Mouse (Mus musculus) liver, adult 2 months (tissue): ENCODE measurements around the gene Mgat4a. TPM values are rescaled to one million over a fixed set of nuclear protein-coding genes. Genes with fewer than 3 reads are reported as not detected.

Source experiments
- DNase-seq: peaks from one replicate; pipeline ENCODE4 v3.0.0-alpha.2; 2011; ENCODE audit warnings: low read depth, low spot score; ENCODE audit errors: extremely low read depth
- H3K27ac ChIP-seq: fragments of 200-500 bp; replicated peaks from 2 replicates; pipeline ENCODE4 v1.5.1; 2012; ENCODE audit warnings: low read depth, mild to moderate bottlenecking, control low read depth, inconsistent platforms, low read length; ENCODE audit not compliant: insufficient read depth
- H3K27me3 ChIP-seq: fragments of 200-500 bp; 2 replicates; pipeline ENCODE4 v1.6.1; 2012; ENCODE audit warnings: mild to moderate bottlenecking, moderate library complexity, low read length, inconsistent platforms; ENCODE audit not compliant: control insufficient read depth, insufficient read depth
- H3K36me3 ChIP-seq: fragments of 200-500 bp; 2 replicates; pipeline ENCODE4 v1.6.1; 2012; ENCODE audit warnings: low read length, inconsistent platforms; ENCODE audit not compliant: control insufficient read depth, insufficient read depth
- H3K4me1 ChIP-seq: fragments of 200-500 bp; 2 replicates; pipeline ENCODE4 v1.6.1; 2011; ENCODE audit warnings: low read length; ENCODE audit not compliant: control insufficient read depth, insufficient read depth
- H3K4me3 ChIP-seq: fragments of 200-500 bp; 2 replicates; pipeline ENCODE4 v1.5.1; 2011; ENCODE audit warnings: low read depth, mild to moderate bottlenecking, control low read depth, low read length, moderate library complexity; ENCODE audit not compliant: insufficient read depth
- H3K79me2 ChIP-seq: fragments of 200-500 bp; 2 replicates; pipeline ENCODE4 v1.6.1; 2012; ENCODE audit warnings: inconsistent platforms, mild to moderate bottlenecking, low read length, moderate library complexity; ENCODE audit not compliant: control insufficient read depth, insufficient read depth
- H3K9ac ChIP-seq: fragments of 200-500 bp; 2 replicates; pipeline ENCODE4 v1.6.1; 2012; ENCODE audit warnings: low read depth, mild to moderate bottlenecking, control low read depth, inconsistent platforms, low read length
- CTCF ChIP-seq: fragments of 200-500 bp; IDR thresholded peaks from 2 replicates; pipeline ENCODE4 v1.5.1; 2011; ENCODE audit warnings: low read depth, low read length, control low read depth
- POLR2A ChIP-seq: fragments of 200-500 bp; IDR thresholded peaks from 2 replicates; pipeline ENCODE4 v1.6.1; 2011; ENCODE audit warnings: low read length, control low read depth; ENCODE audit not compliant: insufficient read depth; ENCODE audit errors: extremely low read depth
- WGBS: fragments of 180-500 bp; shearing (Covaris S2); methylation state at CpG from one replicate; pipeline ENCODE4 v1.1.7; 2018; 5-methylcytosine and 5-hydroxymethylcytosine counted together
- polyA plus RNA-seq: library from polyadenylated mRNA; depleted of rRNA; stranded (reverse); fragments of >200 nt; gene quantifications from 2 replicates; pipeline ENCODE4 v1.2.3, GENCODE M21; 2012
- total RNA-seq: library from RNA; depleted of rRNA; stranded (reverse); fragments of >200 nt; gene quantifications from 2 replicates; pipeline ENCODE4 v1.2.3, GENCODE M21; 2014

Mgat4a gene
- total and polyA plus RNA-seq, 2 experiments, result 0.21 to 1.5 TPM

GRCm38 (mm10) chr1:37473251-37473650 lies 67.6 kb downstream of the Mgat4a start:
- Histone ChIP-seq H3K4me3 (no peak overlapping the region), H3K27me3 (no peaks in the 10 kb centered on the region), H3K27ac (no peak overlapping the region), H3K9ac (no peak overlapping the region), H3K79me2 (no peaks in the 10 kb centered on the region), H3K4me1 (no peaks in the 10 kb centered on the region), H3K36me3 (no peaks in the 10 kb centered on the region)
- DNase-seq, result no peak
- WGBS, result 84% methylated on average over 10 of the region's 10 CpGs
- TF ChIP-seq POLR2A (no peak), CTCF (no peak)

- Histone ChIP-seq H3K79me2 (no peaks in the 10 kb centered on the region), H3K4me1 (no peaks in the 10 kb centered on the region), H3K9ac (no peak overlapping the region), H3K27ac (no peak overlapping the region), H3K36me3 (no peaks in the 10 kb centered on the region), H3K4me3 (no peak overlapping the region), H3K27me3 (no peaks in the 10 kb centered on the region)
- TF ChIP-seq CTCF (no peak), POLR2A (no peak)
- no peak for DNase-seq
- WGBS, result 81% methylated on average over 6 of the region's 6 CpGs
These were observed 69.4 kb downstream of the Mgat4a start for GRCm38 (mm10) chr1:37471179-37472148.

GRCm38 (mm10) chr1:37469007-37469406 lies 71.8 kb downstream of the Mgat4a start:
- H3K27ac ChIP-seq, result no peak overlapping the region
- WGBS, result 93% methylated on average over 5 of the region's 5 CpGs

GRCm38 (mm10) chr1:37467806-37468205 lies 73.0 kb downstream of the Mgat4a start:
- WGBS, result 90% methylated on average over 4 of the region's 4 CpGs
- Histone ChIP-seq H3K9ac (no peak overlapping the region), H3K27ac (no peak overlapping the region), H3K27me3 (no peaks in the 10 kb centered on the region), H3K79me2 (no peaks in the 10 kb centered on the region), H3K4me3 (no peak overlapping the region), H3K4me1 (no peaks in the 10 kb centered on the region), H3K36me3 (no peaks in the 10 kb centered on the region)
- no peak for DNase-seq
- no peak for TF ChIP-seq POLR2A

More at GRCm38 (mm10) chr1:37469007-37469406, 71.8 kb downstream of the Mgat4a start:
- DNase-seq, result no peak
- Histone ChIP-seq H3K4me1 (no peaks in the 10 kb centered on the region), H3K4me3 (no peak overlapping the region), H3K27me3 (no peaks in the 10 kb centered on the region), H3K9ac (no peak overlapping the region), H3K79me2 (no peaks in the 10 kb centered on the region), H3K36me3 (no peaks in the 10 kb centered on the region)
- TF ChIP-seq POLR2A (no peak), CTCF (no peak)

- Histone ChIP-seq H3K79me2 (no peaks in the 10 kb centered on the region), H3K27me3 (no peaks in the 10 kb centered on the region), H3K27ac (no peak overlapping the region), H3K9ac (no peak overlapping the region), H3K4me3 (no peak overlapping the region), H3K36me3 (no peaks in the 10 kb centered on the region), H3K4me1 (no peaks in the 10 kb centered on the region)
- DNase-seq, result no peak
- 82% methylated on average over 3 of the region's 3 CpGs for WGBS
- TF ChIP-seq POLR2A (no peak), CTCF (no peak)
These were observed 74.4 kb downstream of the Mgat4a start for GRCm38 (mm10) chr1:37466322-37466995.
